Mouse (Mus musculus): ENCODE results near the gene Tmem200a. TPM values are rescaled to one million over a fixed set of nuclear protein-coding genes. Genes with fewer than 3 reads are reported as not detected.

Tmem200a gene
- polyA plus RNA-seq (2012; rRNA removed) = 0.88 and 1.7 TPM in 2 replicates

GRCm38 (mm10) chr10:26078521-26079142 is at the start of gene Tmem200a:
TSS of gene Tmem200a (minus strand) at chr10:26079052.

GRCm38 (mm10) chr10:26077671-26078481 is 976 bp downstream of the Tmem200a start, which contains the start of gene Gm9767:
TSS of gene Gm9767 (plus strand) at chr10:26078255.

Other genes with a start within 250 kb of the Tmem200a start
- 0.05 and 0.06 TPM in 2 replicates for gene Gm9767, start 797 bp downstream of the Tmem200a start, polyA plus RNA-seq (2012; rRNA removed)
- gene Samd3, start 150.7 kb upstream of the Tmem200a start, polyA plus RNA-seq (2012; rRNA removed) = not detected in 2 replicates

All from stomach, adult 2 months (tissue).